Mouse (Mus musculus) olfactory bulb, adult 2 months (tissue): ENCODE results near the gene Lgi2. TPM values are rescaled to one million over a fixed set of nuclear protein-coding genes. Genes with fewer than 3 reads are reported as not detected.

Experiments
- H3K27ac ChIP-seq: fragments of 200-500 bp; 2 replicates; pipeline ENCODE4 v1.5.1; 2012; ENCODE audit warnings: low read depth, low read length; ENCODE audit not compliant: insufficient read depth
- H3K4me1 ChIP-seq: fragments of 200-500 bp; 2 replicates; pipeline ENCODE4 v1.6.1; 2012; ENCODE audit warnings: low read length; ENCODE audit not compliant: control insufficient read depth, insufficient read depth
- H3K4me3 ChIP-seq: fragments of 200-500 bp; 2 replicates; pipeline ENCODE4 v1.5.1; 2012; ENCODE audit warnings: mild to moderate bottlenecking, low read depth, low read length, moderate library complexity; ENCODE audit not compliant: insufficient read depth
- CTCF ChIP-seq: fragments of 200-500 bp; IDR thresholded peaks from 2 replicates; pipeline ENCODE4 v1.5.1; 2012; ENCODE audit warnings: low read depth, mild to moderate bottlenecking, low read length, moderate library complexity; ENCODE audit not compliant: insufficient read depth
- POLR2A ChIP-seq: fragments of 200-500 bp; IDR thresholded peaks from 2 replicates; pipeline ENCODE4 v1.6.1; 2012; ENCODE audit warnings: mild to moderate bottlenecking, low read depth, low read length, moderate library complexity; ENCODE audit not compliant: insufficient read depth
- WGBS: fragments of 180-500 bp; shearing (Covaris S2); methylation state at CpG from one replicate; pipeline ENCODE4 v1.1.7; 2018; 5-methylcytosine and 5-hydroxymethylcytosine counted together
- polyA plus RNA-seq: library from polyadenylated mRNA; stranded (reverse); fragments of >200 nt; gene quantifications from 2 replicates; pipeline ENCODE4 v1.2.4, GENCODE M21; 2012; ENCODE audit warnings: low replicate concordance; ENCODE audit not compliant: missing spikeins, insufficient read depth, insufficient read length

The Lgi2 gene
- polyA plus RNA-seq, 1 experiment = not detected

DNA sequence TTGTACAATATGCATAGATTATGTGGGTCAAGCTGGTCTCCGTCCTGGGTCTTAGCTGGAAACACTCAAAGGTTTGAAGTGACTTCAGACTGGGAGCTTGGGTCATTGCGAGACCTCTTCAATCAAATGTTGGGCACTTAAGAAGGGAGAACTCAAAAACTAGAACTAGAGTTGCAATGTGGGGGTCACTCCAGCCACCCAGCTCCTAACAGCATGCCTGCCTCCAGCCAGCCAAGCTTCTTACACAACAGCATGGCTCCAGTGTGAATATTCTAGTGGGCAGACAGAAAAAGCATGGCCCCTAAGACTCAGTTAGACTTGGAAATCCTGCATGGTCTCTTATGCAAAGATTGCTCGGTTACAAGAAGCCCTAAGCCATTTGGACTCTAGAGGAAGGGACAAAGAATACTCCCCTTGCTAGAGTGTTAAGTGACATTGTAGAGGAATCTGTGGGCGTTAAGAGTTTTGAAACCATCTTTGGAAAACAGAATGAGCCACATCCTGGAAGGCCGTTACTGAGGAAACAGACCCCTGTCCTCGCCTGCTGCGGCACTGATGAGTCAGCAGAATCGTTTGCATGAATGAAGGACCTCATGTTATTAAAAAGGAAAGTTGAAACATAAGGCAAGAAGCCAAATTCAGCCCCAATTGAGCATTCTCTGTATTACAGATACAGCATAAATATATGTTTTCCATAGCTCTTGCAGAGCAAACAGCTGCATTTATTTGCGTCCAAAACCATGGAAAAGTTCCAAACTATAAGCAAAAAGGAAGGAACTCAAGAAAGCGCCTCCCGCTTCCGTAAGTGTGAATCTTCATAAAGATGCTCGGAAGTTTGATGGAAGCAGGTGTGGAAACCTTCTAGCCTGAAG, 78.5 kb downstream of the Lgi2 start:
- Histone ChIP-seq H3K4me1 (peaks cover 5% of the 10 kb centered on the region), H3K27ac (no peak overlapping the region), H3K4me3 (no peak overlapping the region)
- TF ChIP-seq POLR2A = no peak
- TF ChIP-seq CTCF = no peak
- WGBS = 57% methylated on average over 13 of the region's 13 CpGs

Other genes starting within 250 kb of the Lgi2 start
- gene Sod3, start 202.7 kb downstream of the Lgi2 start, polyA plus RNA-seq = not detected in 2 replicates
- gene Ccdc149, start 94.9 kb downstream of the Lgi2 start, polyA plus RNA-seq = not detected in 2 replicates
- not detected in 2 replicates for gene Sepsecs, start 103.2 kb upstream of the Lgi2 start, polyA plus RNA-seq
- not detected in 2 replicates for gene Pi4k2b, start 175.1 kb upstream of the Lgi2 start, polyA plus RNA-seq
- not detected in 2 replicates for gene Zcchc4, start 208.9 kb upstream of the Lgi2 start, polyA plus RNA-seq